Mouse (Mus musculus): ENCODE results near the gene M1ap.

The M1ap gene

DNA sequence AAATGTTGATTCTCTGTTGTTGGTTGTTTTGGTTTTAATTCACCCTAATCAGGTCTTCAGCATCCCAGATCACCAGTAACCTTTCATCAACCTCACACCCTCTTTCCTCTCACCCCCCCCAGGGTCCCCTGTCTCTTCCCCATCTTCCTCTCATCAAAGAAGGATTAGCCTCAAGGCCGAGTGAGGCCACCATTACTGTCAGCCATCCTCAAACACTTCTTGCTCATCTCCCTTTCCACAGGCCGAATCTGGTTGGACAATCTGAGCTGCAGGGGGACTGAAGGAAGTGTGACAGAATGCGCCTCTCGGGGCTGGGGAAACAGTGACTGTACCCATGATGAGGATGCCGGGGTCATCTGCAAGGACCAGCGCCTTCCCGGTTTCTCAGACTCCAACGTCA, 90.5 kb downstream of the M1ap start:
- DNase-seq = no peak

DNA sequence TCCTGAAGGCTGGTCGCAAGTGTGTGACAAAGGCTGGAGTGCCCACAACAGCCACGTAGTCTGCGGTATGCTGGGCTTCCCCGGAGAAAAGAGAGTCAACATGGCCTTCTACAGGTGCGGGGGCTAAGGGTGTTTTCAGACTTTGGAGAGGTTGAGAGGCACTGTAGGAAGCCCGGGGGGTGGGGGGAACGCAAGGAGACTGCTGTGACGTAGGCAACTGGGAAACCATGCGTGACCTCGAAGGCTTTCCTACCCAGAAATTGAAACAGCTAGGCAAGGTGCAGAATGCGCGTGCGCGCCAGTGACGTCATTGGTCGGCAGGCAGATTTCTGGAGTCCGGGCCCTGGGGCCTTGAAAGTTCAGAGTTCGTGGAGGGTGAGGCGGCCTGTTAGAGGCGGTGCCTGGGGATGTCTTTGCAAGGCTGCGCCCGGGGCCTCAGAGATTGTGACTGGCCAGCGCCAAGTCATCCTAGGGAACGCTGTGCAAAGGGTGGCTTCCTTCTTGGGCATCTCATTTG, 91.9 kb downstream of the M1ap start:
- peak; percentile 95 to 98 for DNase-seq

DNA sequence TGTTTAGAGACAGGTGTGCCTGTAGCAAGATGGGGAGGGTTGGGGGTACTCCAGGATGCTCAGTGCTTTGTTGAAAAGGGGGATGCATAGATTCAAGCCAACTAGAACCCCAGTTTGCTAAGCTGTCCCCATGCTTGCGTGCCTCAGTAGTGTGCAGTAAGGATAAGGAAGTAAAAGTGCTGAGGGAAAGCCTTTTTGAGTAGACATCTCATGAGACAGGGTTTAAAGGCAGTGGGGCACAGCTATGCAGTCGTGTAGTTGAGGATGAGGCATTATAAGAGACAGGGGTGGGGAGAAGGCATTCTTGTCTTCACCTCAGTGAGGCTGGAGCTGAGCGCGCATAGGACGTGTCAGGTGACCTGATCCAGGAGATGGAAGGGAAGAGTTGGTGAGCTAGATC, 93.9 kb downstream of the M1ap start:
- DNase-seq = no peak

DNA sequence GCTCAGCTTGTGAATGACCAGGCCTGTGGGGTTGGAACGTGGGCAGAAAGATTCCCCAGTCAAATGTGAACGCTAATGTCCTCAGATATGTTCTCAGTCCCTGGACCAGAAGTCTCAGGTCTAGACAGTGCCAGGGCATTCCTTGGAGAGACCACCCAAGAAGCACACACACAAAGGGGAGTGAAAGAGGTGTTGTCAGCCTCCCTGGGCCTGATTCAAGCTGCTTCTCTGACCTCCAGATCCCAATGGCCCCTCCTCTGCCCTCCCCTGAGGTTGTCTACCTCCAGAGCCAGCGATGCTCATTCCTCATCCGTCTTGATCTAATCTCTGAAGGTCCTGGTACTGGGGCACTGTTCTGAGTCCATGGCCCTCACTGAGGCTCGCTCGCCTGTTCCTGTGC, 96.9 kb downstream of the M1ap start:
- no peak for DNase-seq

DNA sequence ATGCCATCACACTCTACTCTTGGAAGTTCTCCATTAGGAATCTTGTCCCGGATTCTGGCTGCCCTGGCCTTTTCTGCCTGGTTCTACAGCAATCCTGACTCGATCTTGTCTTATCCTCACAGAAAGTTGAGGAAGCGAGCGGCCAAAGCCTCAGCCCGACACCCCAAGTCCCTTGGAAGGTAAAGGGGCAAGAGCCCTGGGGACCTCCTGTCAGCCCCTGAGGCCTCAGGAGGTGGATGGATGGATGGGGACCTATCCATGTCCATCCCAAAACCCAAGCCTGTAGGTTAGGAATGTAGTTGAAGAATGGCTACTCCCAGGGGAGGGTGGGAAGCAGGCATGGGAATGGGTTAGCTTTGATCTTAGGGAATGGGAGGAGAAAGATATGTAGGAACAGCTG, 97.3 kb downstream of the M1ap start:
- DNase-seq = no peak

DNA sequence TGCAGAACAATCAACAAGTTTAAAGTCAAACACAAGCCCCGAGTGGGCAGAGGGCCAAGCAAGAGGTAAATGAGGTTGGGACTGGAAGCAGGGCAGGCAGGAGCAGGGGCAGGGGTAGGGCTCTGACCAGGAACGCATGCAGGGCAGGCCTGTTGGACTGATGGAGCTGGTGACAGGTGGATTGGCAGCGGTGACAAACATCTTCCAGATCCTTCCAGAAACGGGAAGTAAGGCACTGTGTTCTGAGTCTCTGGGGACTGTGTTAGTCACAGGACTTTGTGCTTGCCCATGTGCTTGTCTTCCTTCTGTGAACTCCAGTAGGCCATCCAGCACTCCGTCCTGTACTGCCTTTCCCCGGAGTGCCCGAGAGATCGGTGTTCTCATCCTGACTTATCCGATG, 98.0 kb downstream of the M1ap start:
- DNase-seq = peak; percentile 14 to 42

DNA sequence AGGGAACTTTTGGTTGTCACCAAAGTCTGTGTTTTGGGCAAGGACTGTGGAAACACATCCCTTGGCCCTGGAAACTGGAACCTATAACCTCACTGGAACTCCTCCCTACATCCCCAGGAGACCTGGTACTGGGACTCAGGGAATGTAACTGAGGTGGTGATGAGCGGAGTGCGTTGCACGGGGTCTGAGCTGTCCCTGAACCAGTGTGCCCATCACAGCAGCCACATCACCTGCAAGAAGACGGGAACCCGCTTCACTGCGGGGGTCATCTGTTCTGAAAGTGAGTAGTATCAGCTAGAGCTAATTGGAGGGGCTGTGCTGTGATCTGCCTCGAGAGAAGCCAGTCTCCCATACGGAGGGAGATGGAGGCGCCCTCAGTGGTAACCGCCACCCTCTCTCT, 102.7 kb downstream of the M1ap start:
- no peak for DNase-seq

DNA sequence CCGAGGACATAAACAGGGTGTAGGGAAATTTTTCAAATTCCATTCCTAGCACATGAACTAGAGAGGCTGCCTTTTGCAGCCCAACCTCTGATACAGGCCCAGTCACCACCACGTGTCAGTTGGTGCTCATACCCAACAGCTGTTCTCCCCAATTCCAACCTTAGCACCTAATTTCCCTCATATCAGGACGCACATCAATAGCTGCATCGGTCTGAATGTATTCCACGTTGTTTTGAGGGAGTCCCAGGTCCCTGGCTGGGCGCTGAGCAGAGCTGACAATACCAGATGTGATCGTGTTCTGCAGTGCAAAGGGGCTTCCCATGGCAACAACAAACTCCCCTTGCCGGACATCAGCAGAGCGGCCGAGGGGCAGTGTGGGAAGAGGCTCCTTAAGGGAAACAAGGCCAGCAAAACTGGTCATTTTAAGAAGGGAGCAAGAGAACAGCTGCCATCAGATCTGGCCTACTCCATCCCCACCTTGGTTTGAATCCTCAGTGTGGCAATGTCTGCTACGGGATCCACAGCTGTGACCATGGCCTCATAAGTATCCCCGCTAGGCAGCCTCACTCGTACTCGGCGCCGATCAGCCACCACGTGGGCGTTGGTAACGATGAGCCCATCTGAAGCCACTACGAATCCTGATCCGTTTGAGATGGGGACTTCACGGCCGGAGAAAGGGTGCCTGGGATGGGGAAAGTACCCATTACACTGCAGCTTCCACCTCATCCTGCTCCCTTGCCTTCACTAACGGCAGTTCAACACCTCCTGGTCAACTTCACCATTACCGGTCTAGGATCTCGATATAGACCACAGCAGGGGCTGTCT, 106.6 kb downstream of the M1ap start:
- DNase-seq = peak in 1 of 2 experiments; percentile 42

DNA sequence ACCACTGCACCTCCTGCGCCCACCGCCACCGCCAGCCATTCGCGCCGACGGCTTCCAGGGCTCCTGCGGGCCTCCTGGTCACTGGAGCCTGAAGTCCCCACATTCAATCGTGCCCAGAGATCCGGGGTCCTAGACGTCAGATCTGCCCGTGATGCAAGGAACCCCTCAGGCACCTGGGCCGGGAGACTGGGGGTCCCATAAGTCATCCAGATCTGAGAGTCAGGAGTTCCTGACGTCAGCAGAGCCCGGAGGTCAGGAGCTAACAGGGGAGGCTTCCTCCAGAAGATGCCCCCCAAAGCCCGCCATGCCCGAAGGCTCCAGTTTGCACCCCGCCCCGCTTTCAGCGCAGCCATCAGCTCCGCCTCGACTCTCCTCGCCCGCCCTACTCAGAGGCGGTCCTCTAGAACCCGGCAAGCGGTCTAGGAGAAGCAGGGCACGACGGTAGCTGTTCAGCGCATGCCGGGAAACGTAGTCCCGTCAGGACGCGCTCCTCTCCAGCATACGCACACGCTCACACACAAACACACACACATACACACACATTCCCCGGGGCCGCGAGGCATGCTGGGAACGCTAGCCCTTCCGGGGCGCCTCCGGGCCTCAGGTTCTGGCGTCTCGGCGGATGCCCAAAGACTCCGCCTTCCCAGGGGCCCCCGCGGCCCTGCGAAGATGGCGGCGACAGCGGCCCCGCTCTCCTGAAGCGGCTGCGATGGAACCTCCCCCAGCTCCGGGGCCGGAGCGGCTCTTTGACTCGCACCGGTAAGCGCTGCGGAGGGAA, 107.6 kb downstream of the M1ap start, which contains the start of gene Aup1:
Gene Aup1 (plus strand): TSS at position 448 of the 778 bp plus-strand sequence.
- DNase-seq = peak; percentile 98

DNA sequence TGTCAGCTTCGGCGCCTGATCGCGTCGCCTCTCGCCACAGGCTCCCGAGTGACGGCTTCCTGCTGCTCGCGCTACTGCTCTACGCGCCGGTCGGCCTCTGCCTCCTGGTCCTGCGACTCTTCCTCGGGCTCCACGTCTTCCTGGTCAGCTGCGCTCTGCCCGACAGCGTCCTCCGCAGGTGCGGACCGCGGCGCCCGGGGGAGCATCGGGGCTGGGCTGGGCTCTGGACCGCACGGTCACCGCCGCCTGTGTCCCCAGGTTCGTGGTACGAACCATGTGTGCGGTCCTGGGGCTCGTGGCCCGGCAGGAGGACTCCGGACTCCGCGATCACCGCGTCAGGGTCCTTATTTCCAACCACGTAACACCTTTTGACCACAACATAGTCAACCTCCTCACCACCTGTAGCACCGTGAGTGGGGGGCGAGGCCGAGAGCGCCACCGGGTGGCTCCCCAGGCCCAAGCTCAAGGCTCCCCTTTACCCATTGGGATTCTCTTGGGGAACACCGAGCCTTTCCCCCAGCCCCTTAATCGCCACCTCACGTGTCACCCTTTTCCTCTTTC, 108.2 kb downstream of the M1ap start, which contains the start of gene Htra2:
Gene Htra2 (minus strand): TSS at position 403 of the 561 bp plus-strand sequence.
- DNase-seq = peak in 1 of 2 experiments; percentile 60

DNA sequence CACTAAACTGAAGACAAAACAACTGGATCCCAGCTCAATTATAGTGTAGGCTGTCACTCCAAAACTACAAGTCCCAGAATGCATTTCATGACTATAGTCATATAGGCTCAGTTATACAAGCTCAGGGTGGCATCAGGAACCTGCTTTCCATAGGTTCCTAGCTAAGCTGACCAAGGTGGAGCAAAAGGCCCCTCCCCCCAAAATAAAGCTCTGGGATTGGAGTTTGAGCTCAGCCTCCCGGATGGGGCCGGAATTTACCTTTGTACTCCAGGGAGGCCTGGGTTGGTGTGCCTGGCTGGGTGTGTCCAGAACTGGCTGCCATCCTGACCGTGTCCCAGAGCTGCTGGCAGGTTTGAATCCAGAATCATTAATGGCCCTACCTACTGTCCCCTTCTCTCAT, 111.1 kb downstream of the M1ap start, which contains the start of gene Dqx1:
Gene Dqx1 (plus strand): TSS at position 55 of the 400 bp plus-strand sequence.
- DNase-seq = peak; percentile 83 to 89

DNA sequence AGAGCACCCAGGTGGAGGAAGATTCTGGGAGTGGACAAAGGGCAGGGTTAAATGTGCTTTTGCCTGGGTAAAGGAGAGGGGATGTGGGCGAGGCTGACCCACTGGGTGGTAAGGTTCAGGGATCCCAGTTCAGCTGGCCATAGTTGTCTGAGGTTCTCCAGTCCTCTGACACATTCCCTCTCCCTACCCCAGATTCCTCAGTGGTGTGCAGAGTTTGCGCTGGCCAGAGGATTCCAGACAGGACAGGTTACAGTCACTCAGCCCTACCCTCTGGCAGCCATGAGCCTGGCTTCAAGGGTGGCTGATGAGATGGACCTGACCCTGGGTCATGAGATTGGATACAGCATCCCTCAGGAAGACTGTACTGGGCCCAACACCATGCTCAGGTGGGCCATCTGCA, 112.0 kb downstream of the M1ap start:
- no peak for DNase-seq

DNA sequence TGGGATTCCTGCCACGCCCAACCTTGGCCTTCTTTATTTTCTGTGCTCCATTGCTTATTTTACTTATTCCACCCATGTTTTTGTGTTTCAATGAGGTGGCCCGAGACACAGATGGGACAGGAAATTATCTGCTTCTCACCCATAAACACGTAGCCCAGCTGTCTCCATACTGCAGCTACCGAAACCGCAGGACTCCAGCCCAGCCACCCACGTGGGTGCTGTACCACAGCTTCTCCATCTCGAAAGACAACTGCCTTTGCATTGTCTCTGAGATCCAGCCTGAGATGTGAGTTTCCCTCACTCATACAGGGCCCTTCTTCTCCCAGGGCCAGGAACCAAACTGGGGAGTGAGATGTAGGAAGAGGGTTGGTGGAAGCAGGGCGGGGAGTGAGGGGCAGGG, 119.3 kb downstream of the M1ap start:
- no peak for DNase-seq

DNA sequence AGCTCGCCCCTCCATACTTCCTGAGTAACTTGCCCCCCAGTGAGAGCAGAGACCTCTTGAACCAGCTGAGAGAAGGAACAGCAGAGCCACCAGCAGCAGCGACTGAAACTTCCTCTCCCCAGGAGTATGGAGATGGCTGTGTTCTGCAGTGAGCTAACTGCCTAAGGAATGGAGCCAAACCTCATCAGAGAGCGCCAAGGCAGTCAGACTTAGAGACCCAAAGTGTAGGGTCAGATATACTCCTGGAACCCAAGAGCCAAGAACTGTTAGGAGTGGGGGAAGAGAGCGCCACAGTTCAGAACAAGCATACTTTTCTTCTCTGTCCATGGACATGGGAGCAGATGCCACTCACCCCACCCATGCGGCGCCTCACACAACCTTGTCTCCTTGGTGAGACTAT, 119.7 kb downstream of the M1ap start:
- no peak for DNase-seq

DNA sequence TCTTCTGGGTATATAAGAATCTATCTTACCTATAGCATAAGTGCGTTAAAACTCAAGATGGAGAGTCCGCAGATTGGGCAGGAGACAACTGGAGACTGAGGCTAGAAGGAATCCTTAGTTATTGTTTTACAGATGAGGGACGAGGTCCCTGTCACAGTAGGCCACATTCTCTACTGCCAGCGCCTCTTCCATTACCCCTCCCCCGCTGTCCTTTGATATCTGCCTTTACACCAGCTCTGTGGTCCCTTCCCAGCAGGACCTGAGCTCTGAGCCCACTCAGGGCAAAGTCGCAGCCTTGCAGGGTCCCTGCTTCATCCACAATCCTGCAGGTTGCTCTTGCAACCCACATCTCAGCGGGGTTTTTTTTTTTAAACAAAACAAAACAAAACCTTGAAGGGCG, 121.5 kb downstream of the M1ap start:
- DNase-seq = peak in 1 of 2 experiments; percentile 28

DNA sequence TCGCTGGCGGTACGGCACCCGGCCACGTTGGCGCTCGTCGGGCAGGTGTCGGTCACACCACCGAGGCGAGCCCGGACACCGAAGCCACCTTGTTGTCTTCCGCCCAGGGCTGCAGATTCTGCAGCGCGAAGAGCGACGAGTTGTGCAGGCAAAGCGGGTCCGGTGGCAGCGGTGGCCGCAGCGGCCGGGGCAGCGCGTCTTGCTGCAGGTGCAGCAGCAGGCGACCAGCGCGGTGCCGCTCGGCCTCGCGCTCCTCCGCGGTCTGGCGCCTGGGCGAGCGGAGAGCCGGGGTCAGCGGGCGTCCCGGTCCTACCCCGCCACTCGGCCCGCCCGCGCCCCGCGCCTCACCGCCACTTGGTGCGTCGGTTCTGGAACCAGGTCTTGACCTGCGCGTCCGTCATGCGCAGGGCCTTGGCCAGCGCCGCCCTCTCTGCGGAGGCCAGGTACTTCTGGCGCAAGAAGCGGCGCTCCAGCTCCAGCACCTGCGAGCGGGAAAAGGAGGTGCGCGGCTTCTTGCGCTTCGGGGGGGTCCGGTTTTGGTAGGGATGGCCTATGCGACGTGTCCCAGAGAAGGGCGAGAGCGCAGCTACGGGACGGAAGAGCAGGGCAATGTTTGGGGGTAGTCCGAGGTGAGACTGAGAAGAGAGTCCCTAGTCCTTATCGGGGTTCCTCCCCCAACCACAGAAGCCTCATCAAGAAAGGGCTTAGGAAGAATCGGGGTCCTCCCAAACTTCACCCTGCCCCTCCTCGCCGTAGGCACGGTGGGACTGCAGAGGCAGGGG, 122.2 kb downstream of the M1ap start:
- peak in 1 of 2 experiments; percentile 66 for DNase-seq

DNA sequence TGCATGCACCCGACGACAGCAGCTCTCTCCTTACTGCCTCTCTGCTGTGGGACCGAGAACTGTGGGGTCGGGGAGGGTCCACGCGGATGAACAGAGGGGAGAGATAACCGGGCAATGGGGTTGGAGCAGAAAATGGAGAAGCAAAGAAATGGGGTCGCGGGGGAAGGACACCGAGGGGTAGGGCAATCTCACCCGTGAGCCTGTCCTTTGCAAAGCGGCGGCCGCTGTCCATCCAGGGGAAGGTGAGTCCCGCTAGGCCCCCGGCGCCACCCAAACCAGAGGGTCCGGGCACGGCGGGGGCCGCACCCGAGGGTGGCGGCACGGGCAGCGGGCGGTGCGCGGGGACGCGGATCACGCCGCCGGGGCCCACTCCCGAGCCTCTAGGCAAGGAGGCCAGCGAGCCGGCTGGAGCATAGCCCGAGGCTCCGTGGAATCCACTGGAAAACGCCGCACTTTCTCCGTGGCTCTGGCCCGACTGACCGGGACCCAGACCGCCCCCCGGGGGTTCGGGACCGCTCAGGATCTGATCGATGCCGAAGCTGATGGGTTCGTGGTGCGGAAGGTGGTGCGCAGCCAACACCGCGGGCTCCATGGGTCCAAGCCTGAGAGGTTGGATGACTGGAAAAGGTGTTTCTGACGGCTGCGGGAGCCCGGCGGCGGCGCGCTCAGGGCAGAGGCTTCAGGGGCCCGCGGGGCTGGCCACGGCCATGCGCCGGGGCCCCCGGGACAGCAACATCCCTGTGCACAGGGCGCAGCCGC, 123.0 kb downstream of the M1ap start:
- DNase-seq = peak in 1 of 2 experiments; percentile 27

DNA sequence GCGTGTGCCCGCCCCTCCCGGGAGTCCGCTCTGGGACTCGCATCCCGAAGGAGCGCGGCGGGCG, 123.4 kb downstream of the M1ap start, which contains the start of gene Tlx2:
Gene Tlx2 (minus strand): TSS at position 47 of the 64 bp plus-strand sequence.
- DNase-seq = no peak

DNA sequence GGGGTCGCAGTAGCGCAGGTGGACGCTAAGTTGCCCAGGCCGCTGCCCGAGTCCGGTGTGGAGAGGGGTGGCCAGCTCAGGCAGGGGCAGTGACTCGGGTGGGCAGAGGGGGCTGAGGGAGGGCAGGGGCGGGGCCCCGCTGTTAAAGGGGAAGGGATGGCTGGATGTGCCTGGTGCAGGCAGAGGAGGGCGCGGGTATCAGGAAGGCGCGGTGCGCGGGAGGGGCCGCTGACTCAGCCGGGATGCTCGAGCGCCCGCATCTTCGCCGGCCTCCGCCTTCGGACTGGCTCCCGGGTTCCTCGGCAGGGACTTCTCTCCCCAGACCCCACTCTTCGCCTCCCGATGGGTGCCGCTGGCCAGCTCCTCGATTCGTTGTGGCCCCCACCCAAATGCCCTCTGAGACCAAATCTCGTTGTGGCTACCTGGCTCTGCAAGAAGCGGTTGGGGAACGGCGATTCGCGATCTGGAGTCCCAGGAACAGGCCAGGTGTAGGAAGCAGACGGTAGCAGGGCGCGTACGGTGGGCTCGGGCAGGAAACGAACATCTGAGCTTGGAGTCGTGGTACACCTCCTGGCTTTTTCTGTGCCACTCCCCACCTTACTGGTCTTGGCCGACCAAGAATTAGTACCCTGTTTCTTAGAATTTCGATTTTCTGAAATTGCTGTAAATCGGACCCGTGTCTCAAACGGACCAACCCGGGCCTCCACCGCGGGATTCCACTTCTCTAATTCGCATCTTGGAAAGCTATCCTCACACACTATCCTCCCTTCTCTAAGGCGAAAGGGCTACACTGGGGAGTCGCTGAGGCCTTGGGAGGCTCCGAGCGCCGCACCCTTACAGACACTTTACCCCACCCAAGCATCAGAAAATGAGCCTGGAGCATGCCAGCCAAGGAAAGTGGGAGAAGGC, 123.9 kb downstream of the M1ap start:
- peak in 1 of 2 experiments; percentile 32 for DNase-seq

DNA sequence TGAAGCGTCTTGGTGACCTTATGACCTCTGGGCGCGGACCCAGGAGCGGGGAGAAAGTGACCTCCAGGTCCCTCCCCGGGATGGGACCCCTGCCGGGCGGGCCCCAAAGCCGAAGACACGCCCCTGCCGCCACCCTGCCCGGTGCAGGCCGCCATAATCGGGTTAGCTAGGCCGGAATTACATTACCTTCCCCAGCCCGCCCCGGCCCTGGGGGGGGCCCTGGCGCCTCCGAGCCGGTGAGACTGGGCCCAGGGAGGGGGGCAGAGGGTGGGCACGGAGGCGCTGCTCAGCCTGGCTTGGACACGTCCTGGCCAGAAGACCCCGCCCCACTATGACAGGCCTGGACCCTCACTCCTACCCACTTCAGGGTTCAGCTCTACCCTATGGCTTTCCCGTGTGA, 124.5 kb downstream of the M1ap start:
- no peak for DNase-seq

DNA sequence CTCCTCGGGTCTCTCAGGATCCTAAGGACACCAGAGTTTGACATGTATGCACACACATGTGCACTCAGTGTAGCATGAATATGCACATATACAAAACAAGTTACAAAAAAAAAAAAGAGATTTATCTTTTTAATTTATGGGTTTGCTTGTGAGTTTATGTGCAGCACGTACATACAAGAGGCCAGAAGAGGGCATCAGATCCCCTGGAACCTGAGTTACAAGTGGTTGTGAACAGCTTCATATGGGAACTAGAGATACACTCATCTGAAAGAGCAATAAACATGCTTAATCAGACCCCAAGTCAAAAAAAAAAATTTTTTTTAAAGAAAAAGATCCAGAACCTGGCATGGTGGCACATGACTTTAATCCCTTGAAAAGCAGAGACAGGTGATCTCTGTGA, 128.3 kb downstream of the M1ap start:
- DNase-seq = peak in 1 of 2 experiments; percentile 43
